Mouse (Mus musculus): ENCODE results near the gene Krt14.

The Krt14 gene

DNA sequence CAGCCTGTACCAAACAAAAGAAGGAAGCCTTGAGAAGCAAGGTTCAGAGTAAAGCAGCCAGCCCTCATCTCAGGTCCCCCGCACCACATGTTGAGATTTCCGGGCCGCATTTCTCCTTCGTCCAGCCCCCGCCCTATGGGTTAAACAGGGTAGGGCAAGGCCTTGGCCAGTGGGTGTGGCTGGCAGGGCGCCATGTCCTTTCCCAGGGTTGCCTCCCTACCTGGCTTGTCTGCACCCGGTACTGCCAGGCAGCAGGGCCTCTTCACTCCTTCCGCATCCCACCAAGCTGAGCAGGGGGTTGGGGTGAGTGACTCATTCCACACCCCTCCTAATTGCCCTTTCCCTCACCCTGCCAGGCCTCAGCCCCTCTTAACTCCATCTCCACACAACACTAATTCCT is 39.3 kb downstream of the Krt14 start:
- no peak for DNase-seq (ENCODE audit: low spot score in 2 of 2)

DNA sequence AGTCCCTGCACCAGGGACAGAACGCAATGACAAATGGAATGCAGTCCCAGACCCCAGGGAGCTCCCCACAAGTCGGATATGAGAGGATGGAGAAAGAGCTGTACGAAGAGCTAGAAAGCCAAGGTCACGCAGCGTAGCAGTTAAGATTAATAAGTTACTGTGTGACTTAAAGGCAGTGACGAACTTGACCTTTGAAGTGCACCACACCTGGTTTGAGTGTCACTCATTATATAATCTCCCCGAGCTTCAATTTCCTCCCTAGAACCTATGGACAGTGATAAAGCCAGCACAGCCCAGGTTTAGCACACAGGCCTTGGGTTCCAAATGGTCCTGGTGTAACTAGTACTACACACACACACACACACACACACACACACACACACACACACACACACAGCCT is 43.0 kb downstream of the Krt14 start:
- DNase-seq (ENCODE audit: low spot score in 2 of 2), result no peak

DNA sequence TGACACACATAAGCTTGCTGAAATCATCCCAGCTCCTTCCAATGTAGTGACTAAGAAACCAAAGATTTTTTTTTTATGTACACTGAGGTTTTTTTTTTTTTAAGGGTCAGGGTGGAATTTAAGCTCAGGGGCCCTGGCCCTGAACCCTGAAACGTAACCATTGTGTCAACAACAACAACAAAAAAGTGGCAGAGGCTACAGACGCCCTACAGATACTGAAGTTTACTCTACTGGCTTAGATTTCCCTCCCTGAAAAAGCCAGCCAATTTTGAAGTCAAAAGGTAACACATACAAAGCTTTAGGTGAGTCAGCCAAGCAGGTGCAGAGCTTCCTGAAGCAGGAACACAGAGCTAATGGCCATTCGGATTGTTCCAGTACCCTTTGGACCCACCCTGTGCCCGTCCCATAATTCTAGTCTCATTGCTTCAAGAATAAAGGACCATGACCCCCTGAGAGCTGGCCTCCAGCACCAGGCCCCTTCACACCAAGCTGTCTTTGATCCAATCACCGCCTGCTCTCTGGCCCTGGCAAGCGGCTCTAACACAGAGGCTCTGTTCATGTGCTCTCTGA is 49.4 kb downstream of the Krt14 start:
- DNase-seq (ENCODE audit: low spot score in 2 of 2), result no peak

GRCm38 (mm10) chr11:100157331-100157730 is 50.0 kb downstream of the Krt14 start:
- DNase-seq (ENCODE audit: low spot score in 2 of 2), result no peak

- no peak for DNase-seq (ENCODE audit: low spot score in 2 of 2)
These were observed 51.7 kb downstream of the Krt14 start for GRCm38 (mm10) chr11:100155497-100156255.
